Mouse (Mus musculus) heart, adult 2 months (tissue): ENCODE results near the gene Ctu2.
A peak's percentile ranks its signal among the peaks of the same experiment; 100 is the strongest.

Experiments
- CTCF ChIP-seq: fragments of 200-600 bp; IDR thresholded peaks from 2 replicates; pipeline ENCODE4 v1.8.1; 2022; ENCODE audit warnings: antibody characterized with exemption, mild to moderate bottlenecking, moderate library complexity
- EP300 ChIP-seq: fragments of 200-500 bp; IDR thresholded peaks from 2 replicates; pipeline ENCODE4 v1.6.1; 2011; ENCODE audit warnings: low read depth, low read length, control low read depth; ENCODE audit not compliant: insufficient read depth
- POLR2A ChIP-seq: fragments of 200-500 bp; IDR thresholded peaks from 2 replicates; pipeline ENCODE4 v1.6.1; 2011; ENCODE audit warnings: mild to moderate bottlenecking, low read depth, low read length, control low read depth; ENCODE audit not compliant: insufficient read depth

DNA sequence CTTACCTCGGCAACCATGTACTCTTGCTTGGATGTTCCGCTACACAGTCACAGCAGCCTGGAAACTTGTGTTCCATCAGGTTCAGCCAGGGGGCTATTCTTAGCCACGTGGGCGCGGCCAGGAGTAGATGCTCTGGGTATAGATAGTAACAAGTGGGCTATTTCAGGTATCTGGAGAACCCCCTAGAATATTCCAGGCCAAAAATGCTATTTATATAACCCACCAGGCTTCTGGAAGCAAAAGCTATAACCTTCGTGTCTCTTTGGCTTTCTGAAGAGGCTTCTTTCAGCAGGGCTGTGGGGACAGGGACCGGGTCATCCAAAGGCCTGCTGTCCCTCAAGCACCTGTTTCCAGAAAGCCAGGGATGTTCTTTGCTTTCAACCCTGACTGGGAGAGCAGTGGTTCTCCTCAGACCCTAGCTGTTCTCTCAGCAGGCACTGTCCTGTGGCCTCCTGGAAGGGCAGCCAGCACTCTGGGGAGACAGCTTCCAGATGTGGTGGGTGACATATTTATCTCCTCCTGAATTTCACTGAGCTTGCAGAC, 24.7 kb upstream of the Ctu2 start:
- TF ChIP-seq POLR2A (peak; percentile 30; the same call in 1 of the 2 replicates), CTCF (peak; percentile 44), EP300 (peak; percentile 90)
